Mouse (Mus musculus) embryonic fibroblast, embryonic 13.5 days (primary cell): Measurements from ENCODE around the gene Vmn1r163. TPM values are rescaled to one million over a fixed set of nuclear protein-coding genes. Genes with fewer than 3 reads are reported as not detected.
"Not testable (repeated sequence)": the region's sequence is repeated elsewhere in the genome, so short reads cannot be mapped to it uniquely, and the experiment has no call there.

ENCODE experiments used
- H3K27ac ChIP-seq: 2 replicates; pipeline ENCODE4 v1.5.1; 2012; ENCODE audit warnings: low read length, control low read depth, inconsistent platforms; ENCODE audit not compliant: insufficient read depth
- H3K4me1 ChIP-seq: 2 replicates; pipeline ENCODE4 v1.6.1; 2011; ENCODE audit warnings: low read length; ENCODE audit not compliant: control insufficient read depth, insufficient read depth
- H3K4me3 ChIP-seq: 2 replicates; pipeline ENCODE4 v1.5.1; 2011; ENCODE audit warnings: mild to moderate bottlenecking, control low read depth, low read length; ENCODE audit not compliant: insufficient read depth
- polyA plus RNA-seq: library from polyadenylated mRNA; stranded (reverse); fragments of >200 nt; gene quantifications from 2 replicates; pipeline ENCODE4 v1.2.4, GENCODE M21; 2011; ENCODE audit warnings: low read depth; ENCODE audit not compliant: missing spikeins, insufficient read length

The Vmn1r163 gene
- not detected in 2 replicates for polyA plus RNA-seq

DNA sequence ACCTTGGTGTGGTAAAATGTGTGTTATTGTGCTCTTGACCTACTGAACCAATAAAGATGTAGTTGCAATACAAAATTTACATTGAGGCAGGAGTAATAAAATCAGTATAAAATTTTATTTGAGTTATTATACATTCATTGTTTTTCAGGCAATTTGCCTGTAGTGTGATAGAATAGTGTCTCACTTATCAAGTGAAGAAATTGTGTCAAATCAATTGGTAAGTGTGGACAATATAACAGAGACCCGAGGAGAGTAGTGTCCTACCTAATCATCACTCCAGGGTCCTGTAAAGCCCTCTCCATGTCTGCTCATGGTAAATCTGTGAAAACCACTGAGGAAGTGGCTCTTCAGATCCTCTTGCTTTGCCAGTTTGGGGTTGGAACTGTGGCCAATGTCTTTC is at the start of gene Vmn1r163:
Gene Vmn1r163 (plus strand): TSS at position 301 of the 400 bp plus-strand sequence.
- not testable (repeated sequence) for H3K27ac ChIP-seq, H3K4me1 ChIP-seq, H3K4me3 ChIP-seq

- not testable (repeated sequence) for H3K4me3 ChIP-seq
Measured at GRCm38 (mm10) chr7:23019823-23020222, 35.5 kb upstream of the Vmn1r163 start, which contains the start of gene Gm4216. TSS of gene Gm4216 (minus strand) at chr7:23019923.

GRCm38 (mm10) chr7:23067356-23067755 is 12.0 kb downstream of the Vmn1r163 start, which contains the start of gene Gm8720:
TSS of gene Gm8720 (minus strand) at chr7:23067456.
- H3K4me1 ChIP-seq, H3K4me3 ChIP-seq, H3K27ac ChIP-seq: not testable (repeated sequence)

More at GRCm38 (mm10) chr7:23019823-23020222, 35.5 kb upstream of the Vmn1r163 start, which contains the start of gene Gm4216:
- H3K4me1 ChIP-seq, H3K27ac ChIP-seq: not testable (repeated sequence)

Other genes with a start within 250 kb of the Vmn1r163 start
- gene Vmn1r159, start 211.9 kb upstream of the Vmn1r163 start, polyA plus RNA-seq, result not detected in 2 replicates
- gene Vmn1r160, start 184.3 kb upstream of the Vmn1r163 start, polyA plus RNA-seq, result not detected in 2 replicates
- gene Gm4214, start 70.9 kb upstream of the Vmn1r163 start, polyA plus RNA-seq, result not detected in 2 replicates
- not detected in 2 replicates for gene Gm4216, start 35.6 kb upstream of the Vmn1r163 start, polyA plus RNA-seq
- not detected in 2 replicates for gene Gm8720, start 11.9 kb downstream of the Vmn1r163 start, polyA plus RNA-seq
- not detected in 2 replicates for gene Gm10662, start 88.9 kb downstream of the Vmn1r163 start, polyA plus RNA-seq
- not detected in 2 replicates for gene Vmn1r165, start 161.8 kb downstream of the Vmn1r163 start, polyA plus RNA-seq
- gene Vmn1r166, start 196.1 kb downstream of the Vmn1r163 start, polyA plus RNA-seq, result not detected in 2 replicates
- not detected in 2 replicates for gene Gm6902, start 223.4 kb downstream of the Vmn1r163 start, polyA plus RNA-seq
- gene Nlrp4e, start 245.7 kb downstream of the Vmn1r163 start, polyA plus RNA-seq, result not detected in 2 replicates